Mouse (Mus musculus) megakaryocyte, embryonic 14.5 days (primary cell): ENCODE results near the gene Map4k3.

Experiments
- FLI1 ChIP-seq: IDR thresholded peaks from 2 replicates; pipeline ENCODE4 v1.6.1; 2012; ENCODE audit warnings: low read length, inconsistent platforms, mixed read lengths
- GATA1 ChIP-seq: IDR thresholded peaks from 3 replicates; pipeline ENCODE4 v1.6.1; 2012; ENCODE audit warnings: mixed read lengths, low read length, inconsistent platforms, borderline replicate concordance

DNA sequence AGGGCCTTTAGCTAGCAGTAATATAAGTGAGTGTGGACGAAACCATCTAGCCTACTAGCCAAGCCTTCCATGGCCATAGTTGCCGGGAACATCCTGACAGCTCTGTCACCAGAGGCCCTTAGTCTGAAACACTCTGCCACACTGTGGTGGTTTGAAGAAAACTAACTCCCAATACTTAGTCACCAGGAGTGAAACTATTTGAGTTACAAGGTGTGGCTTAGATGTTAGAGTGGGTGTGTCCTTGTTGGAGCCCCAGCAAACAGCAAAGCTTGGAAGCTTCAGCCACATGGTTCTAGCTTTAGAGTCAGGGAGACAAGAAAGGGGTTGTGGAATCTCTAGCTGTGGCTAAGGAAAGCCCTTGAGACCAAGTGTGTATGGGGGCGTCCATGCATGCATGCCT is 97.3 kb downstream of the Map4k3 start:
- no peak for TF ChIP-seq GATA1
- no peak for TF ChIP-seq FLI1
